Mouse (Mus musculus) midbrain, postnatal 0 days (tissue): ENCODE measurements at regions not wholly inside any gene's neighbourhood (a gene's known extent, or its start where the extent isn't known, plus 50 kb on each side); places are given as distances from the start of the nearest gene placed in this dataset.

Experiments
- ATAC-seq: fragments of 200-750 bp; cut with Nextera tagmentation; 2 replicates; pipeline ENCODE4 v1.8.0; 2017; ENCODE audit warnings: moderate number of reproducible peaks, mild to moderate bottlenecking, moderate TSS enrichment, moderate library complexity; ENCODE audit not compliant: low FRiP score
- DNase-seq: peaks from one replicate; pipeline ENCODE4 v3.0.0-alpha.2; 2015; ENCODE audit warnings: low spot score
- H3K27ac ChIP-seq: fragments of 300-500 bp; sonication (generic); 2 replicates; pipeline ENCODE4 v1.5.1; 2014; ENCODE audit warnings: low read depth, mild to moderate bottlenecking, low read length, mixed read lengths
- H3K27me3 ChIP-seq: fragments of 300-500 bp; sonication (generic); 2 replicates; pipeline ENCODE4 v1.6.1; 2014; ENCODE audit warnings: low read length, control low read depth, mixed read lengths; ENCODE audit not compliant: insufficient read depth
- H3K36me3 ChIP-seq: fragments of 300-500 bp; sonication (generic); 2 replicates; pipeline ENCODE4 v1.6.1; 2014; ENCODE audit warnings: low read length, control low read depth, mixed read lengths; ENCODE audit not compliant: insufficient read depth
- H3K4me1 ChIP-seq: fragments of 300-500 bp; sonication (generic); 2 replicates; pipeline ENCODE4 v1.6.1; 2014; ENCODE audit warnings: mild to moderate bottlenecking, control low read depth, antibody characterized with exemption, low read length, mixed read lengths; ENCODE audit not compliant: insufficient read depth
- H3K4me2 ChIP-seq: fragments of 300-500 bp; sonication (generic); 2 replicates; pipeline ENCODE4 v1.6.1; 2014; ENCODE audit warnings: low read depth, mild to moderate bottlenecking, low read length, mixed read lengths; ENCODE audit not compliant: poor library complexity, severe bottlenecking
- H3K4me3 ChIP-seq: fragments of 300-500 bp; sonication (generic); 2 replicates; pipeline ENCODE4 v1.5.1; 2014; ENCODE audit warnings: low read depth, mild to moderate bottlenecking, low read length, moderate library complexity
- H3K9ac ChIP-seq: fragments of 300-500 bp; sonication (generic); replicated peaks from 2 replicates; pipeline ENCODE4 v1.6.1; 2014; ENCODE audit warnings: mild to moderate bottlenecking, low read length, moderate library complexity, mixed read lengths; ENCODE audit not compliant: poor library complexity, severe bottlenecking
- H3K9me3 ChIP-seq: fragments of 300-500 bp; sonication (generic); 2 replicates; pipeline ENCODE4 v1.6.1; 2016; ENCODE audit warnings: low read length, control low read depth
- CTCF ChIP-seq: IDR thresholded peaks from 2 replicates; pipeline ENCODE4 v1.5.1; 2016; ENCODE audit warnings: antibody characterized with exemption, mild to moderate bottlenecking
- WGBS: fragments of 180-500 bp; shearing (Covaris S2); extraction: QIAGEN DNeasy Blood & Tissue Kit; methylation state at CpG from one replicate; pipeline ENCODE4 v1.1.7; 2014; 5-methylcytosine and 5-hydroxymethylcytosine counted together

DNA sequence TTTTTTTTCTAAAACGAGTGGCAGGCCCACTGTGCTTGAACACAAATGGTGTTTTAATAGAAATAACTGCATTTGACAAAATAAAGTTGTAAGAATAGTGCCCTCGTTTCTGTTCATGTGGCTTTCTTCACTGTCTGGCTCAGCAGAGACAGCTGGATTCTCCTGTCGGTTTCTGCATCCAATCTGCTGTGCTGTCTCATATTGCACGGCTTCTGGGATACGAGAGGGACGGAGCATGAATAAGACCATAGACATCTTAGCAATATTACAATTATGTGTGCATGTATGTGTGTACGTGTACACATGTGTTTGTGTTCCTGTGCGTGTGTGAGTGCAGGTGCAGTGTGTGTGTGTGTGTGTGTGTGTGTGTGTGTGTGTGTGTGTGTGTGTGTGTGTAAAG lies 54.7 kb upstream of the Lrfn2 start:
- no peak for DNase-seq
- H3K27ac ChIP-seq = no peak overlapping the region
- no peak overlapping the region for H3K4me2 ChIP-seq

DNA sequence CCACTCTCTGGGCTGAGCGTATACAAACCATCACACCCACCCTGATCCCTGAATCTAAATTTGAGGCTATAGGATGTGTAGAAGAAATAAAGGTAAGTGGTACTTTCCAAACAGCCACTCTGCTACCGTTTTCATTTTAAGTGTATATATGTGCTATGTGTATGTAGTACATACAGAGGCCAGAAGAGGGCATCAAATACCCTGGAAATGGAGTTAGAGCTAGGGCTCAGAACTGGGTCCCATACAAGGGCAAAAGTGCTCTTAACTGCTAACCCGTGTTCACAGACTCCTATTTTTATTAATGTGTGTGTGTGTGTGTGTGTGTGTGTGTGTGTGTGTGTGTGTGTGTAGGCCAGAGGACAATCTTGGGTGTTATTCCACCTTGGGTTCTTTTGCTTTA lies 51.6 kb upstream of the Lrfn2 start:
- TF ChIP-seq CTCF = peak; percentile 41
- 89% methylated on average over 3 of the region's 3 CpGs for WGBS
- DNase-seq (no peak), ATAC-seq (no peak)
- Histone ChIP-seq H3K9ac (no peak overlapping the region), H3K27me3 (no peaks in the 10 kb centered on the region), H3K4me1 (no peaks in the 10 kb centered on the region), H3K36me3 (no peaks in the 10 kb centered on the region), H3K4me2 (no peak overlapping the region), H3K27ac (no peak overlapping the region), H3K4me3 (no peak overlapping the region), H3K9me3 (no peaks in the 10 kb centered on the region)

More for the DNA sequence above, 54.7 kb upstream of the Lrfn2 start:
- Histone ChIP-seq H3K27me3 (no peaks in the 10 kb centered on the region), H3K9me3 (no peaks in the 10 kb centered on the region), H3K9ac (no peak overlapping the region), H3K36me3 (no peaks in the 10 kb centered on the region), H3K4me1 (no peaks in the 10 kb centered on the region), H3K4me3 (no peak overlapping the region)
- TF ChIP-seq CTCF = no peak
- WGBS = 67% methylated on average over 8 of the region's 8 CpGs
- no peak for ATAC-seq

DNA sequence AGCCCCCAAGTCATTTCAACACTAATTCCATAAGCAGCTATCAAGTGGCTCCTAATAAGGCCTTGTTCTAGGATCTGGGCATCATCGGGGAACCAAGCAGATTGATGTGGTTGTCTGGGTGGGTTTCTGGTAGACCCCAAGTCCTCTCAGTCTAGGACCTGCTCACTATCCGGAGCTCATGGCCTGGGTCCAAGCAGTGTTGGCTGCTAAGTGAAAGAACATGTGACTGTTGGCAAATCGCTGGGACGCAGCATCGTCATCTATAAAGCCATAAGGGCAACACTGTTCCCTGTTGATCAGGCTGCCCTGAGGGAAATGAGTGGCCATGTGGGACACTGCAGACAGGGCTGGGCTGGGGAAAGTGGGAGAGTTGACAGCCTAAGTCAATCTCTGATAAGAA lies 50.2 kb upstream of the Lrfn2 start:
- Histone ChIP-seq H3K4me2 (no peak overlapping the region), H3K9ac (no peak overlapping the region), H3K27ac (no peak overlapping the region), H3K4me1 (no peaks in the 10 kb centered on the region), H3K27me3 (no peaks in the 10 kb centered on the region), H3K9me3 (no peaks in the 10 kb centered on the region), H3K4me3 (no peak overlapping the region), H3K36me3 (no peaks in the 10 kb centered on the region)
- WGBS = 77% methylated on average over 5 of the region's 5 CpGs
- no peak for DNase-seq
- no peak for ATAC-seq
- TF ChIP-seq CTCF = no peak
